Mouse (Mus musculus) hindbrain, embryonic 15.5 days (tissue): Measurements from ENCODE around the gene Ints6l. TPM values are rescaled to one million over a fixed set of nuclear protein-coding genes. Genes with fewer than 3 reads are reported as not detected.
"Not testable (repeated sequence)": the region's sequence is repeated elsewhere in the genome, so short reads cannot be mapped to it uniquely, and the experiment has no call there.

Experiments used
- ATAC-seq: fragments of 200-750 bp; cut with Nextera tagmentation; 2 replicates; pipeline ENCODE4 v1.8.0; 2017; ENCODE audit warnings: low read depth, moderate number of reproducible peaks, moderate TSS enrichment; ENCODE audit not compliant: low FRiP score
- H3K27ac ChIP-seq: fragments of 300-500 bp; sonication (generic); replicated peaks from 2 replicates; pipeline ENCODE4 v1.5.1; 2015; ENCODE audit warnings: mild to moderate bottlenecking, inconsistent platforms
- H3K27me3 ChIP-seq: fragments of 300-500 bp; sonication (generic); 2 replicates; pipeline ENCODE4 v1.6.1; 2015; ENCODE audit warnings: control low read depth, inconsistent platforms
- H3K36me3 ChIP-seq: fragments of 300-500 bp; sonication (generic); 2 replicates; pipeline ENCODE4 v1.6.1; 2015; ENCODE audit warnings: control low read depth, inconsistent platforms
- H3K4me1 ChIP-seq: fragments of 300-500 bp; sonication (generic); replicated peaks from 2 replicates; pipeline ENCODE4 v1.6.1; 2015; ENCODE audit warnings: control low read depth, inconsistent platforms
- H3K4me2 ChIP-seq: fragments of 300-500 bp; sonication (generic); 2 replicates; pipeline ENCODE4 v1.6.1; 2015; ENCODE audit warnings: moderate library complexity, mild to moderate bottlenecking, inconsistent platforms
- H3K4me3 ChIP-seq: fragments of 300-500 bp; sonication (generic); 2 replicates; pipeline ENCODE4 v1.5.1; 2015; ENCODE audit warnings: mild to moderate bottlenecking, inconsistent platforms
- H3K9ac ChIP-seq: fragments of 300-500 bp; sonication (generic); 2 replicates; pipeline ENCODE4 v1.6.1; 2015; ENCODE audit warnings: inconsistent platforms
- H3K9me3 ChIP-seq: fragments of 300-500 bp; sonication (generic); 2 replicates; pipeline ENCODE4 v1.6.1; 2016; ENCODE audit warnings: control low read depth, inconsistent platforms
- WGBS: fragments of 180-500 bp; shearing (Covaris S2); methylation state at CpG from one replicate; pipeline ENCODE4 v1.1.7; 2015; 5-methylcytosine and 5-hydroxymethylcytosine counted together
- polyA plus RNA-seq: library from polyadenylated mRNA; unstranded; fragments of >200 nt; fragmentation: Nextera tagmentation; extraction: Ambion mirVana; gene quantifications from 2 replicates; pipeline ENCODE4 v1.2.1, GENCODE M21; 2015

Gene Ints6l
- polyA plus RNA-seq, 1 experiment from 2014 or later = 16.4 TPM

DNA sequence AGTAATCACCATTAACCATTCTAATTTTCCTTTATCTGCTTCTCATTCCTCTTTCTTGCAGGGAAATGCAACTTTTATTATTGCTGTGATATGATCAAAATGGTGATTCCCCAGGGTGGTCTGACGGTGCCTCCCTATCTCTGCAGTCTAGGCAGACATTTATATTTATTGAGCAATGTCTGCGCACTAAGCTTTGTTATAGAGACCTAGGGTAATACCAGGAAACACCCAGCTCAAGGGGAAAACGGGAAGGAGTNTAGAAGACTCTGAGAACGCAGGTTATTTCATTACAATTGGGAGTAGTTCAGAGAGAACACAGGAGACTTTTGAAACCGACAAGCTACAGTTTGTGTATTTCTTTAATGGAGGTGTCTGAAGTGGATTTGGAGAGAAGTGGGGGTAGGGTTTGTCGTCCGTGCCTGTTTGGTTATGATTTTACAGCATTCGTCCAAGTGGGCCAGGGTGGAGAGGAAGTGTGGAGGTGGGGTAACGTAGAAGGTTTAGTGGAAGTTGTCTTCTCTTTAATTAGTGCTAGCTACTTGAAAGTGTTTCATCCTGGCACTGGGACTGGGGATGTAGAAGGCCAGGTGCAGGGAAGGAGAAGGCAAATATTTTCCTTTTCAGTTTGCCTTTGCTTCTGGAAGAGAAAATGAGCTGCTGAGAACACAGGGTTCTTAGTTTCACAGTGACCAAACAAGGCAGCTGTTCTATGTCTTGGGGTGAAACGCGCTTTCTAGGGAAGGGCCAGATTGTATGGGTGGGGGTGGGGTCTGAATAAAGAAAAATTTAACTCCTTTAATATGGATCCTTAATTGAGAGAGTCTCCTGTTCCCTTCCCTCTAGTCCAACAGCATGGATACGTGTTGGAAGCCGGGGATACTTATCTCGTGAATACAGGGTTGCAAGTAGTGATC, 7.6 kb downstream of the Ints6l start:
- no peak overlapping the region for H3K27ac ChIP-seq
- no peak overlapping the region for H3K4me3 ChIP-seq
- ATAC-seq = no peak
- H3K9me3 ChIP-seq = no peaks in the 10 kb centered on the region
- no peaks in the 10 kb centered on the region for H3K27me3 ChIP-seq
- 76% methylated on average over 14 of the region's 14 CpGs for WGBS
- H3K9ac ChIP-seq = no peak overlapping the region
- H3K36me3 ChIP-seq = no peaks in the 10 kb centered on the region
- H3K4me2 ChIP-seq = no peak overlapping the region
- no peaks in the 10 kb centered on the region for H3K4me1 ChIP-seq

DNA sequence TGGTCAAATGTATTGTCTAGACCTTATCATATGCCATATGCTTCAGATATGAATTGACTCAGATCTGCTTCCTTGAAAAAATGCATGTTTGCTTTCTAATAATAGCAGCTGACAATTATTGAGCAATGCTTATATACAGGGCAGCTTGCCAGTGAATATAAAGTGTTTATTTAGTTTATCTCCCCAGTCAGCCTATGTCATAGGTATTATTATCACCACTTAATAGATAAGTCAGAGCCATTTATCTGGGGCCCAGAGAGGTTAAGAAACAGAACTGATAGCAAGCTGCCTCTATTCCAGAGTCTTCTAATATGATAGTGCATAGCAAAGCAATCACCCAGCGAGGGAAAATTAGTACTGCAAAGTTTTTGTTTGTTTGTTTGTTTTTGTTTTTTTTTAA, 10.2 kb downstream of the Ints6l start:
- no peak for ATAC-seq
- H3K27me3 ChIP-seq = no peaks in the 10 kb centered on the region
- H3K4me2 ChIP-seq = no peak overlapping the region
- H3K4me1 ChIP-seq = no peaks in the 10 kb centered on the region
- H3K4me3 ChIP-seq = no peak overlapping the region
- H3K9me3 ChIP-seq = no peaks in the 10 kb centered on the region
- H3K36me3 ChIP-seq = no peaks in the 10 kb centered on the region
- H3K27ac ChIP-seq = no peak overlapping the region
- WGBS = 85% methylated on average over 1 of the region's 1 CpGs
- no peak overlapping the region for H3K9ac ChIP-seq

DNA sequence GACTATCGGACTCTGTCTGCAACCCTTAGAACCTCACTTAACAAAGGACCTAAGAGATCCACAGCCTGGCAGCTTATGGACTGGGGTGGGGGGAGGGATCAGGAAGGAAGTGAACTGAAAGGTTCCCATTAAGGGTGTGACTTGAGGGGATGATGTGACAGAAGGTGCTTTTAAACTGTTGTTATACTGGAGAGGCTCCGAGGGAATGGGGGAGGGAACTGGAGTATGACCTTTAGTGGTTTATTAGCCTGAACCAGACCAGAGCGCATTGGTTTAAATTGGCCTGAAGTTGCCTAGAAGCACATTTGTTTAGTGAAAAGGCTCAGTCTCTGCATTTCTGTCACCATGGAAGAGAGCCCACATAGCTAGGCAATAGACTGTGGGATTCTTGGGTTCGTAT, 13.0 kb downstream of the Ints6l start:
- Histone ChIP-seq H3K36me3 (no peaks in the 10 kb centered on the region), H3K9me3 (no peaks in the 10 kb centered on the region), H3K4me3 (no peak overlapping the region), H3K27me3 (no peaks in the 10 kb centered on the region), H3K4me1 (no peaks in the 10 kb centered on the region), H3K4me2 (no peak overlapping the region), H3K9ac (no peak overlapping the region), H3K27ac (no peak overlapping the region)
- ATAC-seq = no peak
- 79% methylated on average over 4 of the region's 4 CpGs for WGBS

DNA sequence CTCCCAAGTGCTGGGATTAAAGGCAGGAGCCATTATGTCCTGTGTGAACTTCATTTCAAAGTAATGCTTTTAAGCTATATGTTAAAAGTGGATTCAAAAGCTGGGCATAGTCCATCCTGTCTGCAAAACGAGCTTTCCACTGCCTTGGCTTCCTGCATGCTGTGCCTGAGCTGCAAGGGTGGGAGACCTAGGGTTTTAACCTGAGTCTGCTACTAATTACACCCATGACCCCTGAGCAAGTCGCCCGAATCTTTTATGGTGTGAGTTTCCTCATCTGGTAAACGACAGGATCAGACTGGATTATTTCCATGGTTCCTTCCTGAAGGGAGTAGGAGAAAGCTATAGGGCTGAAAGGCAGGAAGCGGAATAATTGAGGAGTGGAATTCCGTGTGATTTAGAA, 13.8 kb downstream of the Ints6l start:
- Histone ChIP-seq H3K4me1 (no peaks in the 10 kb centered on the region), H3K27ac (no peak overlapping the region), H3K27me3 (no peaks in the 10 kb centered on the region), H3K9me3 (no peaks in the 10 kb centered on the region), H3K36me3 (no peaks in the 10 kb centered on the region), H3K9ac (no peak overlapping the region), H3K4me2 (no peak overlapping the region), H3K4me3 (no peak overlapping the region)
- 73% methylated on average over 6 of the region's 6 CpGs for WGBS
- no peak for ATAC-seq

DNA sequence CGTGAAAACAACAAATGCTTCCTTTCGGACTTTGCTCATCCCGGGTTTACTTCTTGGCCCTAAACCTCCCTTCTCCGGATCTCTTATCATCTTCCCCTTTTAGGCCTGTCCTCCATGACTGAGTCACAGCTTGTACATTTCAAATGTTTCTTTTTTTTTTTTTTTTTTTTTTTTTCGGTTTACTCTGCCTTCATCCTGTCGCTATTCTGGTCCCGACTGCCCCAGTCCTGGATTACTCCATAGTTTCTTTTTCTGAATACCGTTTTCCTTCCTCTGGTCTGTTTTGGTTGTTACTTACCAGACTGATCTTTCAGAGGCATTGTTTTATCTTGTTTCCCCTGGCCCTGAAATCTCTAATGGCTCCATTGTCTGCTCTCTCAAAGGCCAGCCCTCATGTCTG, 19.4 kb downstream of the Ints6l start:
- H3K4me2 ChIP-seq = no peak overlapping the region
- H3K27ac ChIP-seq = no peak overlapping the region
- no peak overlapping the region for H3K4me3 ChIP-seq
- WGBS = 66% methylated on average over 8 of the region's 8 CpGs
- no peaks in the 10 kb centered on the region for H3K27me3 ChIP-seq
- H3K9me3 ChIP-seq = no peaks in the 10 kb centered on the region
- H3K9ac ChIP-seq = no peak overlapping the region
- ATAC-seq = no peak
- no peaks in the 10 kb centered on the region for H3K4me1 ChIP-seq
- no peaks in the 10 kb centered on the region for H3K36me3 ChIP-seq

DNA sequence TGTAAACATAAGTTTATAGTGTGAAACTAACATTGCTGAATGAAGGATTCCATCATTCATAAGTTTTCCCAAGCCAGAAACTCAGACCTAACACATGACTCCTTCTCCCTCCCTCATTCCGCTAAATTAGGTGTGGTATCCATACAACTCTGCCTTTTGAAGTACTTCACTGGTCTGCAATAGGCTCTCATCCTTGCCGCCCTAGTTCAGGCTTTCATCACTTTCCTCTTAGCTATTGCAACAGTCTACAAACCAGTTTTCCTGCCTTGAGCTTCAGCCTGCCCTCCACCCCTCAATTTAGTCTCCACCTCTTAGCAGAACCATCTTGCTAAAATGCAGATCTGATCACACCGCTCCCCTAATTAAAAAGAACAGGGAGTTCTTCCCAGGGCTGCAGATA, 22.9 kb downstream of the Ints6l start:
- no peaks in the 10 kb centered on the region for H3K27me3 ChIP-seq
- H3K4me2 ChIP-seq = no peak overlapping the region
- H3K9me3 ChIP-seq = no peaks in the 10 kb centered on the region
- 88% methylated on average over 3 of the region's 3 CpGs for WGBS
- ATAC-seq = no peak
- H3K27ac ChIP-seq = no peak overlapping the region
- H3K9ac ChIP-seq = no peak overlapping the region
- H3K36me3 ChIP-seq = no peaks in the 10 kb centered on the region
- H3K4me1 ChIP-seq = no peaks in the 10 kb centered on the region
- no peak overlapping the region for H3K4me3 ChIP-seq

DNA sequence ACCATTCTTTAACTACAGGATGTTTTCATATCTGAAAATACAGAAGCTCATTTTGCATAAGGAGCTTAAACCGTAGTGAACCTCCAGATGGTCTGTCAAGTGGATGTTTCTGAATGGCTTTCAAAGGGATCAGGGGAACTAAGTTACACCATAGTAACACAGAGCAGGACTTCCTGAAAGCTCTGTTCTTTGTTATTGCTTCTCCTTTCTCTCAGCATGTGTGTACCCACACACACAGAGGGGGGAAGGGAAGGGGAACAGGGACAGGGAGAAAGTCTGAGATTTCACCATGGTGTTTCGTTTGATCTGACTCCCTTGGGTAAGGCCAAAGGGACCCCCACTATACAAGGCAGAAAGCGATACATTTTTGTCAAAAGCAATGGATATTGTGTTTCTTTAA, 27.2 kb downstream of the Ints6l start:
- H3K36me3 ChIP-seq = no peaks in the 10 kb centered on the region
- H3K9ac ChIP-seq = no peak overlapping the region
- no peak overlapping the region for H3K4me2 ChIP-seq
- no peak for ATAC-seq
- H3K4me1 ChIP-seq = no peaks in the 10 kb centered on the region
- H3K27ac ChIP-seq = no peak overlapping the region
- WGBS = 58% methylated on average over 3 of the region's 3 CpGs
- no peak overlapping the region for H3K4me3 ChIP-seq
- H3K27me3 ChIP-seq = no peaks in the 10 kb centered on the region
- H3K9me3 ChIP-seq = no peaks in the 10 kb centered on the region

DNA sequence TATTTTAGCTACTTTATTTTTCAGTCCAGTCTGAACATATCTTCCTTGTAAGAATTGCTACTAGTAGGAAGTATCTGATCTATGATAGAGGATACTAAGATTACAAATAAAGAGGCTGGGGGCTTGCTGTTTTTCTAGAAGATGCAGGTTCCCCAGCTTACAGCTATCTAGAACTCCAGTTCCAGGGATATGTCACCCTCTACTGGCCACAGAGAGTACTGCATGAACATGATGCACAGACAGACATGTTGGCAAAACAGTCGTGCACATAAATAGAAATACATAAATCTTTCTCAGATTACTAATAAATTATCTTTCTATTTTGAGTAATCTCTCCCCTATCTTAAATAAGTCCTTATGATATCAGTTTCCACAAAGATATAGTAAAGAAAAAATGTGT, 35.1 kb downstream of the Ints6l start:
- H3K27me3 ChIP-seq = no peaks in the 10 kb centered on the region
- no peak overlapping the region for H3K27ac ChIP-seq
- H3K4me2 ChIP-seq = no peak overlapping the region
- H3K4me3 ChIP-seq = no peak overlapping the region
- H3K4me1 ChIP-seq = no peaks in the 10 kb centered on the region
- no peaks in the 10 kb centered on the region for H3K36me3 ChIP-seq
- WGBS = 30% methylated on average over 1 of the region's 1 CpGs
- ATAC-seq = no peak
- H3K9me3 ChIP-seq = no peaks in the 10 kb centered on the region
- H3K9ac ChIP-seq = no peak overlapping the region

DNA sequence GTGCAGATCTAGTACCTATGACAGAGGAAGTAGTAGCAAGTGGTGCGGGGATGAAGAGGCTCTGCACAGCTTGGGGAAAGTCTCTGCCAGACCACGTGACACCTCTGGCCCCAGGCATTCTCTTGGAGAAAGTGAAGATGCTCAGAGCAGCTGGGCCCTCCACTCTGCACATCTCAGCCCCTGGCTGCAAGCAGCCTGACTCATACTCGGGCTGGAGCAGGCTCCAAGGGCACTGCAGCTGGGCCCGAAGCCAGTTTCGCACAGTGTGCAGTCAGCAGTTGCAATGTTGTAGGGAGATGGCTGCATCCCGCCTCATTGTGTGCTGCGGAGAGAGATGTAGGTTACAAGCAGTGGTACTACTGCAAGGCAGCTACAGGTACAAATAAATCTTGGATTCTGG, 42.6 kb downstream of the Ints6l start:
- H3K9me3 ChIP-seq = no peaks in the 10 kb centered on the region
- H3K27ac ChIP-seq = no peak overlapping the region
- no peaks in the 10 kb centered on the region for H3K27me3 ChIP-seq
- no peaks in the 10 kb centered on the region for H3K4me1 ChIP-seq
- no peak overlapping the region for H3K4me3 ChIP-seq
- ATAC-seq = no peak
- 0 out of 2 replicates have a peak, but pooled peaks cover 6% of the 10 kb centered on the region for H3K36me3 ChIP-seq
- H3K4me2 ChIP-seq = no peak overlapping the region
- H3K9ac ChIP-seq = no peak overlapping the region
- 78% methylated on average over 7 of the region's 7 CpGs for WGBS

DNA sequence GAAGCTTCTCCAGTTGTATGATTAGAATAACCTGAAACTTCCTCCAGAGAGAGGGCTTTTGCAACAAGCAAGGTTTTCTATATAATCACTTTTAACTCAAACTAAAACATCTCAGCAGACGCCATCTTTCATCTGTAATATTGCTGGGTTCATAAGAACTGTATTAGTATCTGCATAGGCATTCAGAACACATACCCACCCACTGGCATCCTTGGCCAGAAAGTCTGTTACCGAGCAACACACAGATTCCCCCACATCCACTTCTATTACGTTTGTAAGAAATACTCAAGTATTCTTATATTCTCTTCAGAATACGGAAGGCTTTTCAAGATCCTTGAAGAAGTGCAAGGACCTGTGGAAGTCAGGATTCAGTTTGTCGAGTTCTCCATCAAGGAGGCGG, 69.8 kb downstream of the Ints6l start, which contains the start of gene Gm10477:
Gm10477 (plus strand) TSS at position 301 of the 400 bp plus-strand sequence.
- H3K4me1 ChIP-seq, H3K4me3 ChIP-seq: not testable (repeated sequence)
- 89% methylated on average over 6 of the region's 6 CpGs for WGBS

DNA sequence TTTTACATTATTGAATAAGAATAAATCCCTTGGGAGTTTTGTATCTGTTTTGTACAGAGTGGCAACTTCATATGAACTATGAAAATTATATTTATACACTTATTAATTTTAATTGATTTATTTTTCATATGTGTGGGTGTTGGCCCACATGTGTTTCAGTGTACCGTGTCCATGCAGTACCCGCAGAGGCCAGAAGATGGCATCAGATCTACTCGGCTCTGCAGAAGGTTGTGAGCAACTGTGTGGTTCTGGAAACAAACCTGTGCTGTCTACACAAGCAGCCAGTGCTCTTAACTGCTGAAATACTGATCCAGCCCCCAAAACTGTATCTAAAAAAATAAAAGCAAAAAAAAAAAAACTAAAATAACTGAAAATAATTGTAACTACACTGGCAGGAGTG, 76.6 kb downstream of the Ints6l start:
- Histone ChIP-seq H3K4me3 (no peak overlapping the region), H3K27ac (no peak overlapping the region), H3K9ac (no peak overlapping the region), H3K4me2 (no peak overlapping the region), H3K27me3 (no peaks in the 10 kb centered on the region), H3K9me3 (no peaks in the 10 kb centered on the region), H3K4me1 (no peaks in the 10 kb centered on the region), H3K36me3 (no peaks in the 10 kb centered on the region)
- 15% methylated on average over 3 of the region's 3 CpGs for WGBS
- ATAC-seq = no peak

More for the DNA sequence above, 69.8 kb downstream of the Ints6l start, which contains the start of gene Gm10477:
- not testable (repeated sequence) for H3K27me3 ChIP-seq, H3K9me3 ChIP-seq, H3K27ac ChIP-seq, ATAC-seq, H3K9ac ChIP-seq, H3K4me2 ChIP-seq, H3K36me3 ChIP-seq

DNA sequence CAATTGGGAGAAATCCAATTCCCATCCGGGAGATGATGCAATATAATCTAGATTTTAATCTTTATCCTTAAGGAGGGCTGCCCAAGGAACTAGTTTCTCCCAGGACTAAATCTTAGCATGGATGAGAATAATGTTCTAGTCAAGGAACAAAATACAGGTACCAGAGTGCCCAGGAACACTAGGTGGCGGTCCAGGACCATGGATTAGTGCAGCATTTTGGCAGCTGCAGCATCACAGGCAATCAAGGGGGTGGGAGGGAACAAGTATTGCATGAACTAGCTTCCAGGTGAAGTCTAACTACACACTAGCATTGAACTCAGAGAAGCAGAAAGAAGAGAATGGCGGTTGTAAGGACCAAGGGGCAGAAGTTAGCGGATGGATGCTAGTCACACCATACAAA, 82.5 kb downstream of the Ints6l start:
- 64% methylated on average over 4 of the region's 4 CpGs for WGBS
- Histone ChIP-seq H3K4me3 (no peak overlapping the region), H3K9me3 (no peaks in the 10 kb centered on the region), H3K4me2 (no peak overlapping the region), H3K9ac (no peak overlapping the region), H3K4me1 (no peaks in the 10 kb centered on the region), H3K36me3 (no peaks in the 10 kb centered on the region), H3K27ac (no peak overlapping the region), H3K27me3 (no peaks in the 10 kb centered on the region)
- ATAC-seq = no peak

DNA sequence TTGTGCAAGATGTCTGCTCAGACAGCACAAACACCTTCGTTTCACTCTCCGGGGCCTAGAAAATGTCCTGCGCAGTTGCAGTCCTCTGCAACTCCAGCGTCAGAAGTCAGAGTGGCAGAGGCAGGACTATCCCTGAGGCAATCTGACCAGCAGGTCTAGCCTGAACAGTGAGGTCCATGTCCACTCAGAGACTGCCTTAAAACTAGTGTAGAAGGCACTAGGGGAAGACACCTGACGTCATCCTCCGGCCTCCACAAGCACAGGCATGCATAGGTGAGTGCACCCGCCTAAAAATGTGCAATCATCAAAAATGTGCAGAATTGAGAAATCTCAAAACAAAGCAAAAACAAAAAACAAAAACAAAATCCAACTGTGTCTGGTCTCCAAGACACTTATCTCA, 94.8 kb downstream of the Ints6l start, which contains the start of gene Gm648:
Gm648 (minus strand) TSS at position 101 of the 400 bp plus-strand sequence.
- no peak within 1 kb of the TSS for H3K27ac ChIP-seq
- 87% methylated on average over 7 of the region's 7 CpGs for WGBS
- no peaks in the 10 kb centered on the region for H3K36me3 ChIP-seq
- H3K9me3 ChIP-seq = no peaks in the 10 kb centered on the region
- H3K4me2 ChIP-seq = no peak within 1 kb of the TSS
- ATAC-seq = no peak
- no peaks in the 10 kb centered on the region for H3K27me3 ChIP-seq
- H3K4me3 ChIP-seq = no peak within 1 kb of the TSS
- H3K4me1 ChIP-seq = no peaks in the 10 kb centered on the region
- H3K9ac ChIP-seq = no peak within 1 kb of the TSS
